Mouse (Mus musculus): ENCODE results near the gene Homez.

Gene Homez

DNA sequence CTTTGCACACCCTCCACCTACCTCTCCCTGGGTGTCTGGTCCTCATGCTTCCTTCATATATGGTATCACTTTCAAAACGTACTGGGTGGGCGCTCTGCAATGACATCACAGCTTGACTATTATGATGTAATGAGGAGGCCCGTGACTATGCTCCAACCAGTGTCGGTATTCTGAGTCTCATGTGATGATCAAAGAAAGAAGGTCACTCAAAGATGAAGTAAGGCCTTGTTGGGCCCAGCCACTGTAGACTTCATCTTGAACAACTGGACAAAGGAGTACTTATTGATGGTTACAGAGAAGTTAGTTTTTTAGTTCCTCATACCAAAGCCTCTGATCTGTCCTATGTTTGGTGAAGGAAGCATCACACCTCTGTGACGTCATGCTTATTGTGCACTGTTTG is at the start of gene Homez:
Homez (minus strand) TSS at position 101 of the 400 bp plus-strand sequence.
- no peak for DNase-seq

DNA sequence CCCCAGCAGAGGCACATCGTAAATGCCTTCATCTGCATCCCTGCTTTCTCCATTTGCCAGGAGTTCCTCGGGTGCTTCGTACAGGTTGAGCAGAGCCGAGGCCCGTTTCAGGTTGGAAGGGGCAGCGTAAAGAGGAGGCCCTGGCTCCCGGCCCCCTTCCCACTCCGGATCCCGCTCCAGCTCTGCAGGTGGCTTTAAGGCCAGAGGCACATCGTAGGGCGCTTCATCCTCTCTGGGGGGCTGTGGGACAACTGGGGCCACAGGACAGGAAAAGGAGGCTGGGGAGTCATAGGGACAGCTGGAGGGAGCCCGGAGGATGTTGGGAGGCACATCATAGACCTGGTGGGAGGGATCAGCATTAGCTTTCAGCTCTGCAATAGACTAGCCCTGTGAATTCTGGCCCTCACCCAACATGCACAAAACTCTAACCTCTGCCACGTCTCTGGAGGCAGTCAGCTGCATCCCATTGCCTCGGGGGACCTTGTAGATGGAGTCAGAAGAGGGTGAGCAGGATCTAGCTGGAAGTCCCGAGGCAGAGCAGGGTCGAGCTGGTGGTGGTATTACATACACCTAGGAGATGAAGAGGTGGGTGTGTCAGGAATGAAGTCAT is 49.4 kb upstream of the Homez start:
- no peak for DNase-seq

DNA sequence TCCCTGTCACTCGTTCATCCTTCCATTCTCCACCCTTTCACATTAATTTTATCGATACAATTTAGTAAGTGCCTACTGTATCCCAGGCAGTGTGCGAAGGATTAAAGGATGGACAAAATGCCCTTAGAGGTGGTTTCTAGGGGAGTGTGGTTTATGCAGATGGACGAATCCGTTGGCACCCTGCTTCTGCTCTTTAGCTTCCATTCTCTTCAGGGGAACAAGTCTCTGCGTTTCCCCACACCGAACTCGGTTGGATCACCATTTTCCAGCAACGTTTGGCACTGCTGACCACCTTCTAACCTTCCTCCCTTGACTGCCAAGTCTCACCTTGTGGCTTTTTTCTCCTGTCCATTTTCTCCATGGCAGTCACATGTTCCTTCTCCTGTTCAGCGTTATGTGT is 42.6 kb upstream of the Homez start:
- DNase-seq: peak; percentile 48

DNA sequence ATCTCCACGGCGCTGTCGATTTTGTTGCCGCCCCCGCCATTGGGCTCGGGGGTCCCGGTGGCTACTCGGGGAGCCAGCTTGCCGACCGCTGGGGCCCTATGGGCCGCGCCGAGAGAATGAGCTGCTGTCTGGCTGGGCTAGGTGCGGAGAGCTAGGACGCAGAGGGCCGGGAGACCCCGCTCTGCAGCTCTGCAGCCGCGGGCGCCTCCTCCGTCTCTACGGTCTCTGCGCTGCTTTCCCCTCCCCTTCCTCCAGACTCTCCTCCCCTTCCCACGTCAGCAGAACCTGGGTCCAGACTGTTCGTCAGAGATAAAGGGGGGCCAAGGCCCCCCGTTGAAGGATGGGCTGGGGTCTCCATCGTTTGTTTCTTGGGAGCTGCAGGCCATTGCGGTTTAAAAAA is 42.1 kb upstream of the Homez start, which contains the start of gene Slc22a17:
Slc22a17 (minus strand) TSS at position 247 of the 400 bp plus-strand sequence.
- peak; percentile 86 for DNase-seq

GRCm38 (mm10) chr14:54912109-54912850 is 41.5 kb upstream of the Homez start:
- peak; percentile 61 for DNase-seq

DNA sequence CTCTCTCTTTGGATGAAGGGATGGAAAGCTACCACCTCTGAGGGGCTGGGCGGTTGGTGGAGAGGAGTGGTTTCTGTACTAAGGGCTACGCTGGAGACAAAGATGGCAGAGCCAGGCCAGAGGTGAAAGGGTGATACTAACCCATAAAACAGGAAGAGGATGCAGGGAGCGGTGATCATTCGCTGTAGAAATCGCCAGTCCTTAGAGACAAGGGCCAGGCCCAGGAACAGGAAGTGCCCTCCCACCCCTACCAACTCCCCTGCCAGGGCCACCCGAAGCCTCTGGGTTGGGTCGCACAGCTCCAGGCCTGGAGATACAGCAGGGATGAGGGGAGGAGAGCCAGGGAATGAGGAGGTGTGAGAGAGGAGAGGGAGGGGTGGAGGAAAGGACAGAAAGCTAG is 37.9 kb upstream of the Homez start:
- DNase-seq: no peak

DNA sequence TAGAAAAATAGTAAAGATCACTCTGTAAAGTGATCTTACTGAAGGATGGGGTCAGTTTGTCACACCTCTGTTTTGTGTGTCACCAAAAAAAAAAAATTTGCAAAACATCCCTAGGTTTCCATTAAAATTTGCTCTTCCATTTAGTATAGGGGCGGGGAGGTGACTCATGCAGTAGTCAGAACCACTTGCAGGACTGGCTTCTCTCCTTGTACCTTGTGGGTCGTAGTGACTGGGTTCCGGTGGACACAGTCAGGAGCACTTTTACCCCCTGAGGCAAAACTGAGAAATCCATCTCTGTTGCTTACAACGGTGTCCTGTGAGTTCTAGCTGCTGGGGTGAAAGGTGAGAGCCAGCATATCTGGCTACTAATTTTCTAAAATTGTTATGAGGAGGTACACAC is 32.9 kb upstream of the Homez start:
- DNase-seq: no peak

GRCm38 (mm10) chr14:54900383-54900782 is 29.6 kb upstream of the Homez start:
- peak; percentile 67 for DNase-seq

- DNase-seq: no peak
These were observed 26.7 kb upstream of the Homez start for GRCm38 (mm10) chr14:54897445-54897844.

- DNase-seq: no peak
These were observed 23.8 kb upstream of the Homez start for GRCm38 (mm10) chr14:54894296-54895151.

GRCm38 (mm10) chr14:54893651-54894181 is 23.0 kb upstream of the Homez start:
- DNase-seq: peak; percentile 100

- no peak for DNase-seq
These were observed 21.4 kb upstream of the Homez start, which contains the start of gene Pabpn1 for GRCm38 (mm10) chr14:54892200-54892599. Pabpn1 (plus strand) TSS chr14:54892500.

DNA sequence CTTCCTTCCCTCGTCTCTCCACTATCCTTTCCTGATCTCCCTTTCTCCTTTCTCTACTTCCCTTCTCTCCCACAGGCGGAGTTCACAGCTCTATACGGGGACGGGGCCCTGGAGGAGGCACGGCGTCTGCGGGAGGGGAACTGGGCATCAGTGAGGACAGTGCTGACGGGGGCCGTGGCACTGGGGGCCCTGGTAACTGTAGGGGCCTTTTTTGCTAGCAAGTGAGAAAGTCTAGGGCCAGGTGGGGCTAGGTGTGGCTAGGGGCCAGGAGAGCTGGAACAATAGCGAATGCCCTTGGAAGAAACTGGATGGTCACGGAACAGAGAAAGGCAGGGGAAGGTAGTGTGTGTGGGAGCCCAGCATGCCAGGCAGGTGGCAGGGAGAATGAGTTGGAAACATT is 14.5 kb upstream of the Homez start:
- DNase-seq: no peak

DNA sequence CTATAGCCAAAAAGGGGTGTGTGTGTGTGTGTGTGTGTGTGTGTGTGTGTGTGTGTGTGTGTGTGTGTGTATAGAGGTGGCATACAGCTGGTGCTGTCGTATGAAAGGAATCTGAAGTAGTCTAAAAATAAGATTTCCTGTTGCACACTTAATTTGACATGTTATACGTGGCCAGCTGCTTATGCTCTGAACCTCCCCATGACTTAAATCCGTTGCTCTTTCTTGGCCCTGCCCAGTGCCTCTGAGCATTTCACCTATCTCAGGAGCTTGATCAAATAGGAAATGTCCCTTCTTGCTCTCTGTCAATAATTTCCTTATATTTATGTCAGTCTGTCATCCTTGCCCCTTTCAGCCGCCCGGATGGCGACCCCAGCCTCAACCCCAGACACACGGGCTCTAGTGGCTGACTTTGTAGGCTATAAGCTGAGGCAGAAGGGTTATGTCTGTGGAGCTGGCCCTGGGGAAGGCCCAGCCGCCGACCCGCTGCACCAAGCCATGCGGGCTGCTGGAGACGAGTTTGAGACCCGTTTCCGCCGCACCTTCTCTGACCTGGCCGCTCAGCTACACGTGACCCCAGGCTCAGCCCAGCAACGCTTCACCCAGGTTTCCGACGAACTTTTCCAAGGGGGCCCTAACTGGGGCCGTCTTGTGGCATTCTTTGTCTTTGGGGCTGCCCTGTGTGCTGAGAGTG is 13.4 kb upstream of the Homez start:
- peak; percentile 47 for DNase-seq

DNA sequence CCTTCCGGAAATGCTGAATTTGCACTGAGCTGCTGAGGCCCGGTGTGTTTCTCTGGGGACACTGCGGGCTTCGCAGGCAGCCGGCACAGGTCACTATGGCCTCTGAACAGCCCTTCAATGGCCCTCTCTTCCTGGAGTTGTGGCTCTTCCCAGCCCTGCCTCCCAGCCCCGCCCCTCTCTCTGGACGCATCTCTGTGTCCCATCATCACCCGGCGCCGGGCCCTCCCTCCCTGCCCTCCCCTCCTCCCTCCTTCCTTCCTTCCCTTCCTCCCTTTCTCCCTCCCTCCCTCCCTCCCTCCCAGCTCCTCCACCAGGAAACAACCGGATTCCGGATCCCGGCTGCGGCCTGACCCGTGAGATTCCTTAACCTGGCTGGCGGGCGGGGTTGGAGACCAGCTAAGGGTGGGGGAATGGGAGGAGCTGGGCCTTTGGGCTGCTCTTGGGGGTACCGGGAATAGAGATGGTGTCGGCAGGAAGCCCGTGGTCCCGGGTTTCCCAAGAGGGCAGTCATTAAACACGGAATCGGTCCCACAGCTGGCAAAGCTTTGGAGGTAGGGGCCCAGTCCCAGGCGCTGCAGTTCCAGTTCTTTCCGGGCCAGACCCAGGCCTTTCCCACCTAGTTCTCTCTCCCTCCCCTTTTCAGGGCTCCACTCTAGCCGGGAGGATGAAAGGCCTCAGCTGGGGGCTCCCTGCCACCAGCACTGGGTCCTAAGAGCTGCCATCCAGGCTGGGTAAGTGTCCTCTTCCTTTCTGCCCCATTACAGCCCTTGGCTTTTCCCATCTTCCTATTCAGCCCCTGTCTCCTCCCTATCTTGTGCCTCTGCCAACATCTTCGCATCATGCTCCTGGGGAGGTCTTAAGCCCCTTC is 12.6 kb upstream of the Homez start, which contains the start of the genes Bcl2l2 and Gm20521:
Bcl2l2 (plus strand) TSS at position 224 of the 868 bp plus-strand sequence.
Gm20521 (plus strand) TSS at position 288 of the 868 bp plus-strand sequence.
- peak; percentile 88 for DNase-seq

- peak; percentile 84 for DNase-seq
These were observed 6.4 kb upstream of the Homez start, which contains the start of gene Ppp1r3e for GRCm38 (mm10) chr14:54877048-54877715. Ppp1r3e (minus strand) TSS chr14:54877550.

DNA sequence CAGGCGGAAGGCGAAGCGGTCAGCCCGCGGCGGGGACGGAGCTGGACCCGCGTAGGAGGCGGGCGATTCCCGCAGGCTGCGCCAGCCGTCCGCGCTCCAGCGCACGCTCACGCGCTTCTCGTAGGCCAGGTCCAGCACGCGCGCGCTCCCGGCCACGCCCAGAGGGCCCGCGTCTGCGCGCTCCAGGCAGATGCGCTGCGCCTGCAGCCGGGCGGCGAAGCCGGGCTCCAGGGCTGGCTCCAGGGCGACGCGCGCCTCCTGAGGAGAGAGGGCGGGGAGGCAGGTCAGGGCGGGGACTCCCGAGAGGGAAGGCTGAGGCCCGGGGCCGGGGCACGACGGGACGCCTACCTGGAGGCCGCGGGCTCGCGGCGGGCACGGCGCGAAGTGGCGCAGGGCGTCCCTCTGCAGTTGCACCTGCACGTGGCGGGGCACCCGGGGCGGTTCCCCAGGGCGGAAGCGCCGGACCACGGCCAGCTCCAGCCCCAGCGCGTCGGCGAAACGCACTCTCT is 5.8 kb upstream of the Homez start:
- peak; percentile 96 for DNase-seq

- no peak for DNase-seq
These were observed 5.2 kb upstream of the Homez start for GRCm38 (mm10) chr14:54875844-54876538.

DNA sequence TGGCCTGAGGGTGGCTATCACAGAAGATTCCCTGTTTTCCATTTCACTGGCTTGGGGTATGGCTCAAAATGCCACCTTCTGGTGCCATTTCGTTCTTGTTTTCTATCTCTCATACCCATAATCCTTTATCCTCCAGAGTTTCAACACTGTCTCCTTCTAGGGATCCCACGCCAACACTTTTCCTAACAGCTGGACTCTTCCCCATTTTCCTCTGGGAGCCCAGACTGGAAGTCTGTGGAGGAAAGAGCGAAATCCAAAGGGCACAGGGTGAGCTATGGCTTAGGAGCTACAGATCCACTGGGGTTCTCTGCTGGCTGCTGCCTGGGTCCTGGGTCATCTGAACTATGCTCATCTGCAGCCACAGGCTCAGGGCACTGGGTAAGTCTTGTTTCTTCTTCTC is 3.4 kb upstream of the Homez start:
- no peak for DNase-seq

- no peak for DNase-seq
These were observed 2.7 kb downstream of the Homez start for GRCm38 (mm10) chr14:54868026-54868425.

All from cerebellum, adult 9-11 months (tissue).